Mouse (Mus musculus): ENCODE measurements around the gene Pwp2. TPM values are rescaled to one million over a fixed set of nuclear protein-coding genes. Genes with fewer than 3 reads are reported as not detected.

Gene Pwp2
- polyA plus RNA-seq, 1 experiment from 2014 or later: 19.7 TPM

DNA sequence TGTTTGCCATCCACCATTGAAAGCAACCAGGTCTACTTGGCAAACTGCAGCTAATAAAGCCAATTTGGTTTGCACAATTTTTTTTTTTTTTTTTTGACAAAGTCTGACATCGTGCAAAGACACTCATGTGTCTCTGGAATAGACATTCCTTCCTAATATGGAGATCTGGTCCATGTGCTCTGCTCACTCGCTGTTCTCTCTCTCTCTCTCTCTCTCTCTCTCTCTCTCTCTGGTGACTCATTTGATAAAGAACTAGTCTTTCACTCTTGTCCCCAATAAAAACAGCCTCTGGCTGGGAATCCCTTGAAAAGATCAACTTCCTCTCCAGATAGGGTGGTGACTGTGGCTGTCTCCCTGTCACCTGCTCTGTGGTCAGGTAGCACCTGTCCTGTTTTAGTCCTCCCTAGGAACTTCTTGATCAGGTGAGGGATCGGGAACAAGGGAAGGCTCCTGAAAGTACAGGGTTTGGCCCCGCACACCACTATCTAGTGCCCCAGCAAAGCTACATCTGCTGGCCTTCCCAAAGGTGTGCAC, 37.0 kb downstream of the Pwp2 start:
- DNase-seq (ENCODE audit: low read depth, low spot score) (no peak), ATAC-seq (no peak)
- CTCF ChIA-PET: interaction anchor here (0.9 kb wide), 1 partner anchor 163 kb away, joined by 3 read pairs; no protein-coding TSS in a partner anchor
- no peak for TF ChIP-seq CTCF (IDR thresholded peaks at IDR 0.05)
- H3K27me3 ChIP-seq: no peaks in the 10 kb centered on the region
- in situ Hi-C loops (cut with MboI; ENCODE audit: low pct_unique_long_range_greater_than_20kb): no loop called here
- POLR2A ChIA-PET: interaction anchor here (0.6 kb wide), 1 partner anchor 12 kb away, joined by 3 read pairs; no protein-coding TSS in a partner anchor

DNA sequence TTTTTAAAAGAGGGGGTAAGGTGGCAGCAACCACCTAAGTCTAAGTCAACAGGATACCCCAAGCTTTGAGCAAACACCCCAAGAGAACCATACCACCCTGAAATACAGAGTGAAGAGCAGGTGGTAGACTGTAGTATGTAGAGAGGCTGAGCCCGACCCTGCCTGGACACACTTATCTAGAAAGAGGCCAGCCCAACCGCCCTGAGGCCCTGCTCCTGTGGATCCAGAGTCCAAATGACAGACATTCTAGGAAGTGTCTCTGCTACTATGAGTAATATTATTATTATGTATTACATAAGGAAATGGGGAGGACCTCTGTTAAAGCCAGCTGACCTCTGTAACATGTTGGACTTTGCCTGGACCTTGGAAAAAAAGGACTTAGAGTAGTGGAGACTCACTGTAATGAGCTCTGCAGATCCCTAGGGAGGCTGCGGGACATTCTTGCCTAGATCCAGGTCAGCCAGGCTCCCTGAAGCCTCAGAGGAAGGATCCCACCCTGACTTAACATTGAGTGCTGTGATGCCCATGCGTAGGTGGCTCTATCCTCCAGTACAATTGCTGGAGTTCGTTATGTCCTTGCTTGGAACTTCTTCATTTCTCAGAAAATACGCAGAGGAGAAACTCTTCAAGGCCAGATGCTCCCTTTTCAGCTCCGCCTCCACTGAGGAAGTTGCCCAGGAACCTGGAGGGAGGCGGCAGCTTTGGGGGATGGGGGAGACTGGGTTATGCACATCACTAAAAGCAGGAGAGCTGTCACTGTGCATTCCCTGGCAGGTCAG, 41.0 kb downstream of the Pwp2 start:
- H3K27me3 ChIP-seq: no peaks in the 10 kb centered on the region
- ChIA-PET CTCF (interaction anchor here (1.2 to 1.6 kb wide), 2 partner anchors 17 to 32 kb away, joined by 4 to 5 read pairs; no protein-coding TSS in a partner anchor), POLR2A (interaction anchor here (1.2 kb wide), 1 partner anchor 45 kb away, joined by 3 read pairs; no protein-coding TSS in a partner anchor)
- no peak for TF ChIP-seq CTCF (IDR thresholded peaks at IDR 0.05)
- in situ Hi-C loops (cut with MboI; ENCODE audit: low pct_unique_long_range_greater_than_20kb): no loop called here
- ATAC-seq (no peak), DNase-seq (ENCODE audit: low read depth, low spot score) (no peak)

DNA sequence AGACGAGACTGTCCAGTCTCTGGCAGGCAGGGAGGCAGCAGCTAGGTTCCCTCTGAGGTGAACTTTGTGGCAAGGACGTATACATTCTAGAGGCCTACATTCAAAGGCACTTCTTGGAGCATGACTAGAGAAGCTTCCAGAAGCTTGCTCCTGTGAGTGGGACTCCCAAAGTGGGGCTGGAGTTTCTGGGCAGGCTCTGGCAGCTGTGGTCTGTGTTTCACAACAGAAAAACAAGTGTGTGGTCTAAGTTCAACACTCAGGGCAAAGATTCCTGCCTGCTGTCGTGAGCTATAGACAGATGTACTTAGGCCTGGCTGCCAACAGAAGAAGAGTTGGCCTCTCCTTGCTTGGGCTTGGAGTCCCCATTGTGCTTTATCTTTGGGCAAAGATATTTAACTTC, 44.1 kb downstream of the Pwp2 start:
- DNase-seq (ENCODE audit: low read depth, low spot score): no peak
- ChIA-PET POLR2A (interaction anchor here (0.6 kb wide), 1 partner anchor 14 kb away, joined by 3 read pairs; no protein-coding TSS in a partner anchor), CTCF (interaction anchor here (1.2 kb wide), 1 partner anchor 63 kb away, joined by 3 read pairs; no protein-coding TSS in a partner anchor)
- ATAC-seq: no peak
- in situ Hi-C loops (cut with MboI; ENCODE audit: low pct_unique_long_range_greater_than_20kb): no loop called here
- TF ChIP-seq CTCF (IDR thresholded peaks at IDR 0.05): no peak
- H3K27me3 ChIP-seq: no peaks in the 10 kb centered on the region

DNA sequence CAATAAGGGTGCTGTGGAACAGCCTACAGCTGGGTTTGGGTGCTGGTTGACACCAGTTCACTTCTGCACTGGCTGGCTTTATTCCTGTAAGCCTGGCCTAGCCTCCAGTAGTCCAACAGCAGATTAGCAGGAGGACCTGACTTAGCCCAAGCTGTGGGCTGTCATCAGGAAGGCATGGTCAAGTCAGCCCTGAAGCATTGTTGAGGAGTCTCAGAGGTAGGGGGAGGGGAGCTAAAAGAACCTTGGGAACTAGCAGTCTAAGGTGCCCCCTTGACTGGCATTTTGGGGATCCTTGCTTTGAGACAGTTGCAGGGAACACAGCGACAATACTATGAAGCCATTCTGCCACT, 44.7 kb downstream of the Pwp2 start:
- no peak for TF ChIP-seq CTCF (IDR thresholded peaks at IDR 0.05)
- ChIA-PET CTCF (no interaction called here), POLR2A (interaction anchor here (0.6 kb wide), 1 partner anchor 14 kb away, joined by 3 read pairs; no protein-coding TSS in a partner anchor)
- DNase-seq (ENCODE audit: low read depth, low spot score) (no peak), ATAC-seq (no peak)
- H3K27me3 ChIP-seq: no peaks in the 10 kb centered on the region
- in situ Hi-C loops (cut with MboI; ENCODE audit: low pct_unique_long_range_greater_than_20kb): no loop called here

DNA sequence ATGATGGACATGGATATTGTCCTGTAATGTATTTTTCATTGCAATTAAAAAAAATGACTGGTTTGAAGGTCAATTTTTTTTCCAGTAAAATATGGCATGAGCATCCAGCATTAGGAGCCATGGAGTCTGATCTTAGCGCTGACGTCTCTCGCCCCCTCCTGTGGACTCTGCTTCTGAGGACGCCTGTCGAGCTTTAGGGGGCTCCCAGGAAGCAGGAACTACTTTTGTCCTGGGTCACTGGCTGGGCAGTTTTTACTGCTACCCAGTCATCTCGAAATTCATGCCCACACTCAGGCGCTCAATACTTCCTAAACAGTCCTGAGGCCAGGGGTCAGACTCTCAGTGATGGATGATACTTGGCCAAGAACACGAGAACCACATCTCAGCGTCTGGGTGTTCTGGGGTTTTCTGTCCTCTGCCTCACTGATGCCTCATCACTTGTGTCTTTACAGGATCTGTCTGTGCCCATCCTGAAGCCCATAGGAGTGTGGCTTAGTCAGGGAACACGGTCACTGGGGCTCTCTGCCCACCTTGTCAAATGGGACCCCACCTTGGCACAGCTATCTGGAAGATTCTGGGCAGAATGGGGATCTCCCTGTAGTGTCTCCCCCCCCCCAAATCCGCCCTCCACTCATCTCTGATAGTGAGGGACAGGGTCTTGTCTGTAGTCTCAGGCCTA, 45.2 kb downstream of the Pwp2 start:
- DNase-seq (ENCODE audit: low read depth, low spot score) (no peak), ATAC-seq (no peak)
- TF ChIP-seq CTCF (IDR thresholded peaks at IDR 0.05): no peak
- in situ Hi-C loops (cut with MboI; ENCODE audit: low pct_unique_long_range_greater_than_20kb): no loop called here
- no peaks in the 10 kb centered on the region for H3K27me3 ChIP-seq
- ChIA-PET POLR2A (no interaction called here), CTCF (no interaction called here)

DNA sequence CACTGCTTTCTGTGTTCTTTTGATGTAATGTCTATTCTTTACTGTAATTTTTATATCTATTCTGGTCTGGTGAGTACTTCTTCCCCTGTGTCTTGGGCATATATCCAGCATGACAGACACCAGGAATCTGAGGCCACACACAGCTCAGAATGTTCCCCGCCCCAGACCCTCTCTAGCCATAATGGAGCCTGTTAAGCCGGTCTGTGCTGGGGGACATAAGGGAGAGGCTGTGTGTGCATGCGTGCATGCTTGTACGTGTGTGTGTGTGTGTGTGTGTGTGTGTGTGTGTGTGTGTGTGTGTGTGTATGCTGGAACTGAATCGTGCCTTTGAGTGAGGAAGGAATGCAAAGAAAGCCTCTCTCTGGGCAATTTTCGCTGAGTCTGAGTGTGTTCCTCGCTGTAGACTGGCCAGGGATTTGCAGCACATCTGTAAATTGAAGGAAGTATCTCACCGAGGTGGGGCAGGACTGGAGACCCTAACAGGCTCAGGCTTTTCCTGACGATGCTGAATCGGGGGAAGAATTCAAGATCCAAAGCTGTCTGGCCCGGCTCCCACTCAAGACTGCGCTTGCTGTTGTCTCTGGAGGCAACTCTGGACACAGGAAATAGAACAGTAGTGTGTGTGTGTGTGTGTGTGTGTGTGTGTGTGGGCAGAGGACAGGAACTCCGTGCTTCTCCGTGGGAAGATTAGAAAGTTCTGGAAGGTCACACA, 46.0 kb downstream of the Pwp2 start:
- TF ChIP-seq CTCF (IDR thresholded peaks at IDR 0.05): no peak
- no peak for ATAC-seq
- in situ Hi-C loops (cut with MboI; ENCODE audit: low pct_unique_long_range_greater_than_20kb): no loop called here

DNA sequence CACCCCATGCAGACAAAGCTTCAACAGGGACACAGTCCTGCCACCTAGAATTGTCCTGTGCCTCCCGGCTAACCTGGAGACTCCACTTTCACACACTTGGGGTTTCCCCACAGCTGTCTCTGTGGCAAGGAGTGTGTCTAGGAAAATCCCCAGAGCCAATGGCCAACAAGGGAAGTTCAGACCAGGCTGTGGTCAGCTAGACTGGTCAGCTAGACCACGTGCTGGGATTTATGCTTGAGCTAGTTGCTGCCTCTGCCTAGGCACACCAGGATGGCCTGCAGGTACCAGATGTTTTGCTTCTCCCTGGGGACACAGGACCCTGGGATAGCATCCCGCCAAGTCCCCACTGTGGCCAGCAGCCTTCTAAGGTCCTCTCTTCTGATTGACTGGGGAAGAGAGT, 47.8 kb downstream of the Pwp2 start:
- TF ChIP-seq CTCF (IDR thresholded peaks at IDR 0.05): no peak
- ChIA-PET CTCF (no interaction called here), POLR2A (no interaction called here)
- ATAC-seq: no peak
- H3K27me3 ChIP-seq: no peaks in the 10 kb centered on the region
- in situ Hi-C loops (cut with MboI; ENCODE audit: low pct_unique_long_range_greater_than_20kb): no loop called here
- no peak for DNase-seq (ENCODE audit: low read depth, low spot score)

More for the DNA sequence above, 46.0 kb downstream of the Pwp2 start:
- ChIA-PET POLR2A (no interaction called here), CTCF (no interaction called here)
- no peaks in the 10 kb centered on the region for H3K27me3 ChIP-seq
- DNase-seq (ENCODE audit: low read depth, low spot score): no peak

DNA sequence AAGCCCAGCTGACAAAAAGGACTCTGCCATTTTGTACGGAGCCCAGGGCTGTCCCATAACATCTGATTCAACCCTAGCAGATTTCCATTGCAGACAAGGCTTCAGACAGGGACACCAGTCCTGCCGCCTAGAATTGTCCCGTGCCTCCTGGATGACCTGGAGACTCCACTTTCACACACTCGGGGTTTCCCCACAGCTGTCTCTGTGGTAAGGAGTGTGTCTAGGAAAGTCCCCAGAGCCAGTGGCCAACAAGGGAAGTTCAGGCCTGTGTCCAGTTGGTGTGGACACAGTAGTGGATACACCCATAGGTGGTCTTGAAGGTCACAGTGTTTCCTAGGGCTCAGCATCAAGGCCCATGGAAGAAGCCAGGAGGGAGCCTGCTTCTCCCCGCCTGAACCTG, 49.0 kb downstream of the Pwp2 start:
- no peak for TF ChIP-seq CTCF (IDR thresholded peaks at IDR 0.05)

DNA sequence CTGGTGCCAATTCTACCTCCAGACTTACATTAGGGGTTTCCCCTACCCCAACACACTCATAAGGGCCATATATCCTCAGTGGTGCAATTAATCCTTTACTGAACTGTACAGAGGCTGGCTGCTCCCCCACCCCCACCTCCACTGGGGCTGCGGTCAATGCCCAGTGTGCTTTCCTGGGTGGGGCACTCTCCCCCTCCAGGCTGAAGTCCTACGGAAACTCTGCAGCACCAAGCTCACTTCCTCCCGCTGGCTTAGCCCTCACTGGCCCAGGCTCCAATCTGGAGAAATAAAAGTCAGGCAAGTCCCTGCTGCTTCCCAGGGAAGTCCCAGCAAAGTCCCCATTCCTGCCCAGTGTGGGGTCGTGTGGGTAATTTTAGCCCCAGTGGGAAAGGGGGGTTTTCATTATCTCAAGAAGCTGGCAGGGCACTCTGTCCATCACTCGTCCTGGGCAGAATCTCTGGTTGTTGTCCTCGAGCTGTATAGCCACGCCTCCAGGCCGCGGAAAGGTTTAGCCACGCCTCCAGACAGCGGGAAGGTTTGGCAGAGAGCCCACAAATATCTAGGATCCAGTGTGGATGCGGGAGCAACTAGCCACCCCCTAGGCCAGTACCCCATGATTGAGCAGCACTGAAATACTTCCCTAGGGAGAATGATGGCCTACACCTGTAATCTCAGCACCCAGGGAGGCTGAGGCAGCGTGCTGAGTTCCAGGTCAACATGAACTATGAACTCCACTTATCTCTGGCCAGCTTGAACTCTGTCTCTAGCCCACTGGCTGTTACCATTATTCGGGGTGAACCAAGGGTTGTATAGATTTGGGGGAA, 49.8 kb downstream of the Pwp2 start:
- no peak for TF ChIP-seq CTCF (IDR thresholded peaks at IDR 0.05)
- ChIA-PET CTCF (no interaction called here), POLR2A (interaction anchor here (1.1 kb wide), 1 partner anchor 8 kb away, joined by 3 read pairs; no protein-coding TSS in a partner anchor)
- no peak for ATAC-seq
- DNase-seq (ENCODE audit: low read depth, low spot score): no peak
- no peaks in the 10 kb centered on the region for H3K27me3 ChIP-seq
- in situ Hi-C loops (cut with MboI; ENCODE audit: low pct_unique_long_range_greater_than_20kb): no loop called here

More for the DNA sequence above, 49.0 kb downstream of the Pwp2 start:
- no peak for DNase-seq (ENCODE audit: low read depth, low spot score)
- POLR2A ChIA-PET: interaction anchor here (1.1 kb wide), 1 partner anchor 9 kb away, joined by 3 read pairs; no protein-coding TSS in a partner anchor
- in situ Hi-C loops (cut with MboI; ENCODE audit: low pct_unique_long_range_greater_than_20kb): no loop called here
- no peaks in the 10 kb centered on the region for H3K27me3 ChIP-seq
- ATAC-seq: no peak
- CTCF ChIA-PET: no interaction called here

DNA sequence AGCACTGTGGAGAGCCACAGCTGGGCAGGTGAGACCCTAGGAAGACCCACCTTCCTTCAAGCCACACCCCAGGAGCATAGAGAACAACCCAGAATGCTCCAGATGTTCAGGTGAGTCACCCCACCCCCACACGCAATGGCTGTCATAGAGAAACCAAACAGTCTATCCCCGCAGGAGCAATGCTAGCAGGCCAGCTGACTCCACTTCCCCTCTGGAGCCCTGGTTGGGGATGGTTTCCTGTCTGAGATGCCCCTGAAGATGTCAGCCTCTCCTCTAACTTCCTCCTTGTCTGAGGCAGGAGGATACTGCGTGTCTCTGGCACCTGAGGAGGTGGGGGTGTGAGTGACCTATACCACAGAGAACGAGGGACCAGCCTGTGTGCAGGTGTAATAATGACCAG, 50.5 kb downstream of the Pwp2 start:
- POLR2A ChIA-PET: no interaction called here
- no peaks in the 10 kb centered on the region for H3K27me3 ChIP-seq
- ATAC-seq: no peak
- in situ Hi-C loops (cut with MboI; ENCODE audit: low pct_unique_long_range_greater_than_20kb): no loop called here
- no peak for DNase-seq (ENCODE audit: low read depth, low spot score)
- CTCF ChIA-PET: no interaction called here
- TF ChIP-seq CTCF (IDR thresholded peaks at IDR 0.05): no peak
